Mouse (Mus musculus) splenic B cell, adult 2 months (primary cell): Measurements from ENCODE around the gene D630003M21Rik.

Experiments used
- DNase-seq: peaks from one replicate; pipeline ENCODE4 v3.0.0-alpha.2; 2011; ENCODE audit warnings: low read depth, low spot score
- H3K27me3 ChIP-seq: 2 replicates; pipeline ENCODE4 v1.6.1; 2012; ENCODE audit warnings: mild to moderate bottlenecking, low read length, moderate library complexity, mixed read lengths; ENCODE audit not compliant: control insufficient read depth, poor library complexity, insufficient read depth, severe bottlenecking
- H3K36me3 ChIP-seq: 2 replicates; pipeline ENCODE4 v1.6.1; 2012; ENCODE audit warnings: mild to moderate bottlenecking, low read length, moderate library complexity, mixed read lengths; ENCODE audit not compliant: control insufficient read depth, poor library complexity, insufficient read depth, severe bottlenecking

Gene D630003M21Rik

DNA sequence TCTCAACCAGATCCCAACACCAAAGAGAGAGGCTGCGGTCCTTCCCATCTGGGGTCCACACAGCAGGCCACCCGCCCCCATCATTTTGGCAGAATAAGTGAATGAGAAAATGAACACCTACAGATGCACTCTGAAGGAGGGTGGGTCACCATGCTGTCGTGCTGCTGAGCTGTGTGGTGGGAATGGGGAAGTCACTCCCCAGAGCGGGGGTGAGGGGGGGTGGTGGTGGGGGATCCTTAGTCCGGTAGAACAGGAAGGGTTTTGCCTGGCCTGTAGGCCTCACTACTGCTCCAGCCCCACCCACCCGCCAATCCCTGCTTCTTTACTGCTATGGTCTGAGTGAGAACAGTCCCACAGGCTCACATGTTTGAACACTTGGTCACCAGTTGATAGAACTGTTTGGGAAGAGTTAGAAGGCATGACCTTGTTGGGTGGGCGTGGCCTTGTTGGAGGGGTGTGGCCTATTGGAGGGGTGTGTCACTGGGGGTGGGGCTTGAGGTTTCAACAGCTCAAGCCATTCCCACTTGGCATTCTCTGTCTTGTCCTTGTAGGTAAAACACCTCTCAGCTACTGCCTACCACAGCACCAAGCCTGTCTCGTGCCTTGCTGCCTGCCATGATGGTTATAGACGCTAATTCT lies 7.5 kb downstream of the D630003M21Rik start:
- Histone ChIP-seq H3K36me3 (no peaks in the 10 kb centered on the region), H3K27me3 (no peaks in the 10 kb centered on the region)
- DNase-seq: no peak

DNA sequence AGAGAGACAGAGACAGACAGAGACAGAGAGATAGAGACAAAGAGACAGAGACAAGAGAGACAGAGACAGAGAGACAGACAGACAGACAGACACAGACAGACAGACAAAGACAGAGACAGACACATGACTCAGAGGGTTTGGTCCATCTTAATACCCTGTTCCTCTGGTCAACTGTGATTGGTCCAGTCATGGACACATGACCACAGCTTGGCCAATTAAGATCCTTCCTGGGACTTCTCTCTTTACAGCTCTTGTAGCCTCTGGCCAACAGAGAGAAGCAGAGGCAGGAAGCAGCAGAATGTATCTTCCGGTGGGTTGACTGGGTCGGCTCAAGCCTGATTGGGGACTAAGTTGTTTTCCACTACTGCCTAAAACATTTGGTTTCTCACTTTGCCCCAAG lies 9.5 kb downstream of the D630003M21Rik start:
- Histone ChIP-seq H3K27me3 (no peaks in the 10 kb centered on the region), H3K36me3 (no peaks in the 10 kb centered on the region)
- no peak for DNase-seq

DNA sequence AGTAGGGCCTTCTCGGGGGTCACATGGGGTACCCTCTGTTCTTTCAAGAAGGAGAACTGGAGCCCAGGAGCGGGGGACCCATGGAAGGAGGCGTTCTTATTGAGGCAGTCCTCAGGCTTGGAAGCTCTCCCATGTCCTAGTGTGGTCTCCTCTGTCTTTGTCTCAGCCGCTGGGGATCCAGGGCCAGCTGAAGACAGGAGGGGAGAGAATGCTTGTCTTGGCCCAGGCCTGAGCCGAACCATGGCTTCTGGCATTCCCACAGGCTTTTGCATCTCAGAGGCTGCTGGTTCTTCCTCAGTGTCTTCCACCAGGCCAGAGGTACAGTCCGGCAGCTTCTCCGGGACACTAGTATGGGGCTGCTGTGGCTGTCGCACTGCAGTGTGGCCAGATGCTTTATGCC lies 12.5 kb downstream of the D630003M21Rik start:
- H3K36me3 ChIP-seq: no peaks in the 10 kb centered on the region
- H3K27me3 ChIP-seq: no peaks in the 10 kb centered on the region
- DNase-seq: no peak

DNA sequence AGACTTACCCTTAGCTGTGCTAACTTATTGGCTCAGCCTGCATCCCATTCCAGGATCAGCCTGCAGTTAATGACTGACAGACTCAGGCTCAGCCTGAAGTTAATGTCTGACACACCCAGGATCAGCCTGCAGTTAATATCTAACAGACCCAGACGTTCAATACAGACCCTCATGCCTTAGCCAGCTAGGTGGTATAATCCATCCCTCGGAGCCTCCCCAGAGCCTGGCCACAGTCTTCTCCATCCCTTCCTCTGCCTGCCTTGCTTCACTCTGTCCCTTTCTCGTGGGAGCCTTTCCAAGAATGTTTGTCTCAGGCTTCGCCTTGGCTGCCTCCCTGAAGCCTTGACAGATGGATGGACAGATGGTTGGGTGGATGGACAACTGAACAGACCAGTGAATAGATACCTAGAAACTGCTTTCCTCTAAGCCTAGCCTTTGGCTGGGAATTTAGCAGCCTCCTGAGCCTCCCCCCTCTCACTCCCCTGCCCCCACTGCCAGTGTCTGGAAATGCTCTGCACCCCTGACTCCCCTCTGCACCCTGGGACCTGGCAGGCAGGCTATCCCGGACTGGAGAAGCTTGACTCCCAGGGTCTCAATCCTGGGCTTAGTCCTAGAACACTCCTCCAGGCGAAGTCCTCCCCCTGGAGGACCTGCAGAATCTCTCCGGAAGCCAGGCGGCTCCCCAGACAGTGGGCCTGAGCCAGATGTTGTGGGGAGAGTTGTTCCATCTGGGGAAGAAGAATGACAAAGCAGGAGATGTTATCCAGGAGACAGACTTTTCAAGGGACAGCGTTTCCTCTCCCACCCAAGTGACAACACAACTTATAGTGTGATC lies 13.5 kb downstream of the D630003M21Rik start:
- Histone ChIP-seq H3K27me3 (no peaks in the 10 kb centered on the region), H3K36me3 (no peaks in the 10 kb centered on the region)
- no peak for DNase-seq

DNA sequence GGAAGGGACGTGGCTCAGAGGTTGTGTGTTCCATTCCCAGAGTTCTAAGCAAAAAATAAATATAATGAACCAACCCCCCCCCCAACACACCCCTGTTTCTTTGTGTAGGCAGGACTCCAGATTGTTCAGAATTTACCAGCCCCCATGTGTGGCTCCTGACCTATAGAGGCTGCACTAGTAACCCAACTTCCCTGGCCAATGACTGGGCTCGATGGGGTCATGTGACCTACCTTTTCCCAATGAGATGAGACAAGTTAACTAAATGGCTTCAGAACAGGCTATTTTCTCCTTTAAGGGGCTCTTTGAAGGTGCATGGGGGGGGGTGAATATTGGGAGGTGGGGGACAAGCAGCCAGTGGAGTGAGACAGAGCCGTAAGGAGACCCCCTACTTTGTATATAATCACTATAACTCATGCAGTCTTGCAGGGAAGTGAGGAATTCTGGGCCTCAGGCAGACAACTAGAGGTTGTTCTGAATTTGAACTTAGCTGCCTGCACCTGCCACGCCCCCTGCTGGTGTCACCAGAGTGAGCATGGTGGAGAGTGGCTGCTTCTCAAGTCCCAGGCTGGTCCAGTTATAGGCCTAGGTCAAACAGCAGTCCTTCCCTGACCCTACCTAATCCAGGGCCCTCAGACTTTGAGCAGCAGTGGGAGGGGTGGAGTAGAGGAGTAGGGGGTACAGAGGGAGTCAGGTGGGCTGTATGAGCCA lies 17.1 kb downstream of the D630003M21Rik start:
- Histone ChIP-seq H3K27me3 (no peaks in the 10 kb centered on the region), H3K36me3 (no peaks in the 10 kb centered on the region)
- peak; percentile 23 for DNase-seq

DNA sequence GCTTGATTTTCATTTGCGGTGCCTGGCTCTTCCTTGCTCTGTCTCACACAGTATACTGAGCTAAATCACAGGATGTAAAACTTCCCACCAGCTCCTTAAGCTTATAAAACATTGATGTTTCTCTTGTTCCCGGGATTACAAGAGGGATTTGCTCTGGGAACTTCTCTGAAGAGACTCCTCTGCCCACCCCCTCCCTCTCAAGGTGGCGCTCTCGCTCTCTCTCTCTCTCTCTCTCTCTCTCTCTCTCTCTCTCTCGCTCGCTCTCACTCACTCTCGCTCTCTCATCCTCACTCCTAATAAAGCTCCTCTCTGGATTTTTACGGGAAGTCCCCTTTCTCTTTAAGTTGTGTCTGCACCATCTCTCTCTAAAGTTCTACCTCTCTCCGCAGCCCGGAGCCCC lies 18.1 kb downstream of the D630003M21Rik start:
- no peaks in the 10 kb centered on the region for H3K36me3 ChIP-seq
- H3K27me3 ChIP-seq: no peaks in the 10 kb centered on the region
- no peak for DNase-seq

DNA sequence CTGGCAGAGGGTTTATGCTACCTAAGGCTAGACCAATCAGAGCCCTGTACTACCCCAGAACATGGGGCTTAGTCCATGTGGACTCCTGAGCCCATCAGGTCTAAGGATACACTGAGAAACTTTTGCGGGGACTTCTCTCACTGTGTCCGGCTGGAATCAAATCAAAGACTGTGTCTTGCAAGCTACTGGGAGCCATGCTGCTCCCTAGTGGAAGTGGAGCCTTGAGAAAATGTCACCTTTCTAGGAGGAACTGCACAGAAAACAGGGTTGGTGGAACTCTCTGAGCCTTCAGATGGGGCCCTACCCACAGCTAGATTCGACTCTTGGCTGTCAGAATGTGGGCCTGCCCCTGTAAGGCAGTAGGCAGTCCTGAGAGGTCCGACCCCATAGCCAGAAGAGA lies 18.5 kb downstream of the D630003M21Rik start:
- DNase-seq: no peak

DNA sequence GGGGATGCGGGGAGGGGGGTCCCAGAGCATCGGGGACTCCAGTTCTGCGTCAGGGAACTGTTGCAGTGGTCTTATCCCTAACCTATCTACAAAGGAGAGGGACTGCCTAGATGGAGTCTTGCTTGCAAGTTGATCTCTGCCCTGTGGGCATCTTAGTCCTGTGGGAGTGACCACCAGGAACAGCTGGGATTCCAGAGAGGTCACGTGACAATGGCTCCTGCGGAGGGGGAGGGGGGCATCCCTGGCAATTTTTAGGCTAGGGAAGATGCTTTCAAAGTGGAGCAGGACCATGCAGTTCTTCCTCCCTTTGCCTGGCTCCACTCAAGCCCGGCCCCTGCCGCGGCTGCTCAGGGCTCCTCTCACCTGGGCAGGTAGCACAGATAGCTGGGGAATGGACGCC lies 19.2 kb downstream of the D630003M21Rik start:
- Histone ChIP-seq H3K27me3 (no peaks in the 10 kb centered on the region), H3K36me3 (no peaks in the 10 kb centered on the region)
- no peak for DNase-seq

More for the DNA sequence above, 18.5 kb downstream of the D630003M21Rik start:
- Histone ChIP-seq H3K36me3 (no peaks in the 10 kb centered on the region), H3K27me3 (no peaks in the 10 kb centered on the region)

DNA sequence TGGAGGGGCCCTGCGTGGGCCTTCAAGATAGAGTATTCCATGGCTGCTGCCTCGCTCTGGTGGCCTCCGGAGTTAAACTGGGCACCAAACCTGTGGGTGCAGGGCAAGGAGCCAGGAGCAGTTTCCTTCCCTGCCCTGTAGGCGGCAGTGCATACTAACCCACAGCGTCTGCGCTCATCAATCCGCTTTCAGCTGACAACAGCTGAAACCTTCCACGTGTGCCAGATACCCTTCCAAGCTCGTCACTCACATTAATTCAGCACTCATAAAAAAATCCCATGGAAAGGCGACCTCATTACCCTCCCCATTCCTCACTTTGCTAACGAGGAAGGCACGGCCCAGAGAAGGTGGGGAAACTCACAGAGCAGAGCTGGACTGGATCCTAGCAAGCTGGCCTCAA lies 21.2 kb downstream of the D630003M21Rik start:
- H3K36me3 ChIP-seq: no peaks in the 10 kb centered on the region
- peak; percentile 68 for DNase-seq
- H3K27me3 ChIP-seq: no peaks in the 10 kb centered on the region

DNA sequence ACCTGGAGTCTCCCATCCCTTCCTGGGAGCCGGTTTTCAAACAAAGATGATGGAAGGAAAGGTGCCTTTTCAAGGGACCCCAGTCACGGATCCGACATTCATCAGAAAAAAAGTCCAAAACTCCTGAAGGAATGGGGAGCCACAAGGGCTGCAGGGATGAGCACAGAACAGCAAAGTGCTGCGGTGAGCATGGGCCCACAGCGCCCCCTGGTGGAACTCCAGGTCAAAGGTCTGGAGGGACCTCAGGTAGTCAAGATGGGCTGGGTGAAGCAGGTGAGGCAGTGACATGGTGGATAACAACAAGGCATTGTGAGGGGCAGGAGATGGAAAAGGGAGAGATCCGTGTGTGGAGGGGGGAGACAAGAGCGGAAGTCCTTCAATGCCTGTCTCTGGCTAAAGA lies 24.9 kb downstream of the D630003M21Rik start:
- H3K27me3 ChIP-seq: no peaks in the 10 kb centered on the region
- H3K36me3 ChIP-seq: no peaks in the 10 kb centered on the region
- peak; percentile 84 for DNase-seq

DNA sequence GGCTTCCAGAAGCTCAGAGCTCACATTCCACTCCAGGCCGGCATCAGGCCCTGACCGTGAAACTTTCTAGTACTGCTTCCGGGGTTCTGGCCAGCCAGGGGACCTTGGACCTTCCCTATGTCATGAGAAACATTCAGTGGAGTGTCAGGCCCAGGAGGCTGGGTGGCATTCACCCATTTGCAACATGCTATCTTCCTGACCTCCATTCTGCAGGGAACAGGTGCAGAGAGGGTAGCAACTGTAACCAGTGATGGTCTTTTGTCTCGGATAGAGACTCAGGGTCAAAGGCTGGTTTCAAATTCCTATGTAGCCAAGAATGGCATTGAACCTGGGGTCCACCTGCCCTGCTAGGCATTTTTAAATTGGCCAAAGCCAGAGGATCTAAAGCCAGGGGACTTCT lies 25.3 kb downstream of the D630003M21Rik start:
- H3K27me3 ChIP-seq: no peaks in the 10 kb centered on the region
- no peak for DNase-seq
- no peaks in the 10 kb centered on the region for H3K36me3 ChIP-seq

DNA sequence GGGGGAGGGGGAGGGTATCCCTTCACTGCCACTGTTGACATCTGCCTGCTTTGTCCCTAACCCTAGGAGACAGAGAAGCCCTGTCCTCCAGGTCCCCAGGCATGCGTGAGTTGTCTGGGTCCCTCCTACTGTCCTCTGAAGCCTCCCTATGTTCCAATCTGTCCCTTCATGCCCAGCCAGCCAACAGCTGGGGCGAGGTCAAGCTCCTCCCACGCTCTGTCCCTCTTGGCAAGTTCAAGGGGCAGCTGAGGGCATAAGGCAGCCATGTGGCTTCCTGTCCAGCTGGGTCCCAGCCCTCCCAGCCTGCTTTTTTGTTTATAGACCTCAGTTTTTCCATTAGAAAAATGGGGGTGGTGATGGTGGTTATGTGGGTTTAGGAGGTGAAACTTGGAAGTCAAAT lies 29.7 kb downstream of the D630003M21Rik start:
- no peak for DNase-seq

DNA sequence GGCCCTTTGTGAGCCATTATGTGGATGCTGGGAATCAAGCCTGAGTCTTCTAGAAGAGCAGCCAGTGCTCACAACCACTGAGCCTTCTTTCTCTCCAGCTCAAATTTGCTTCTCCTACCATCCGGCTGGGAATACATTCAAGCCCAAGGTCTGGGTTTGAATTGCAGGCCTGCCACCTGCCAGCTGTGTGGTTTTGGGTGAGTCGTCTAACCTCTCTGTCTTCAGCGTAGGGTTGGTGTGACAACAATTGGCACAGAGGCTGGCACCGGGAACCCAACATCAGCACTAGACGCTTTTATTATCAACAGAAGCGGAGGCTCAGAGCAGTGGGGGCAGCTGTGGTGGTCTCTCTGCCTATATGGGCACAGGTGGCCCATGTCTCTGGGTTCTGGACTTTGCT lies 30.2 kb downstream of the D630003M21Rik start:
- H3K36me3 ChIP-seq: no peaks in the 10 kb centered on the region
- no peak for DNase-seq
- H3K27me3 ChIP-seq: no peaks in the 10 kb centered on the region

More for the DNA sequence above, 29.7 kb downstream of the D630003M21Rik start:
- H3K27me3 ChIP-seq: no peaks in the 10 kb centered on the region
- no peaks in the 10 kb centered on the region for H3K36me3 ChIP-seq

DNA sequence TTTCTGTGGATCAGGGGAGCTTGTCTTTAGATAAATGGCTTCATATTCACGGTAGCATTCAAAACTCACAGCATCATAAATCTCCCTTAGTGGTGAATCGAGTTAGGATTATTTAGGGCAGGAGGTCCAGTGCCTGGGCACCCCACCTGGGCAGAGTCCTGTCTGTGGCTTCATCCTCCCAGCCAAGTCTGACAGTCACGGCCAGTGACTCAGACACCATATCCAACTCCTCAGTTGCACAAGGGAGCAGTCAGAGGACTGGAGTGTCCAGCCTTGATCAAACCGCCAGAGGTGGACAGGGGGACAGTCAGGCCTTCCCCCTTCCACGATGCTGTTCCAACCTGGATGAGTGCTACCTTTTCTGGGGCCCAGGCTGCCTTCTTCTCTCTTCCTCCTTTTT lies 31.1 kb downstream of the D630003M21Rik start:
- no peak for DNase-seq
- H3K27me3 ChIP-seq: no peaks in the 10 kb centered on the region
- no peaks in the 10 kb centered on the region for H3K36me3 ChIP-seq
